Mouse (Mus musculus): ENCODE measurements around the gene Isyna1. TPM values are rescaled to one million over a fixed set of nuclear protein-coding genes. Genes with fewer than 3 reads are reported as not detected.

The Isyna1 gene
- 102 and 112 TPM in 2 replicates for polyA plus RNA-seq (2012; rRNA removed)

DNA sequence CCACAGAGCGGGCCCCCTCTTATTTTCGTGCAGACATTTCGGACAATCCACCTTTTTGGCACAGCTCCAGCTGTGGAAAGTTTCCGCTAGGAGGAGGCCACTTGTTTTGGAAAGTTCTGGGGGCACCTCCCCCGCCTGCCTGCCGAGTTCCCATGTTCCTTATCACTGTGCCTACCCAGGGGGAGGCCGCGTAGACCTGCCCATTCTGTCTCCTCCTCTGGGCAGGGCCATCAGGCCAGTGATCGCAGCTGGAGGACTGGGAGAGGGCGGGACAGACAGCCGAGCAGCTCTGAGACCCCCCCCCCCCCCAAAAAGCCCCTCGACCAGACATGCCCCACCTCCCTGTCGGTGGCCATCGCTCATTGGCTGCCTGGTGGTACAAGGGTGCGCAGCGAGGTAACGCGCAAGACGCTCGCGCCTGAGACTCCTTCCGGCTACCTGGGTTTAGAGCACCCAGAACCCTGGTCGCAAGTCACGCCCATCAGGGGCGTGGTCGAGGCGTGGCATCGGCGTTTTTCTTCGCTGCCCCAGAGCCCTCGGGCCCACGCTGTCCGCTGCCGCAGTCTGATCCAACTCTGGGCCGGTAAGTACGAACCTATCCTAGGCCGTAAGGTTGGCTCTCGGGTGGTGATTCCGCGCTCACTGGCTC, at the start of gene Isyna1:
Gene Isyna1, plus strand, starts transcription at position 413 of the 649 bp plus-strand sequence.
- DNase-seq = peak; percentile 83
- peak within 1 kb of the TSS; percentile 61 for H3K4me3 ChIP-seq (replicated peaks; ENCODE audit: extremely low read depth, low read depth, low read length)
- under 1% methylated on average over 40 of the region's 40 CpGs for WGBS
- peak; percentile 76; the same call in 1 of the 2 replicates for TF ChIP-seq POLR2A (IDR thresholded peaks at IDR 0.05; ENCODE audit: borderline replicate concordance, extremely low read depth, low read depth, low read length)
- no peak for TF ChIP-seq CTCF (IDR thresholded peaks at IDR 0.05; ENCODE audit: insufficient read depth, low read length)
- H3K4me1 ChIP-seq (ENCODE audit: control insufficient read depth, insufficient read depth, low read length) = peaks cover 5% of the 10 kb centered on the region; the same call in 1 of the 2 replicates

DNA sequence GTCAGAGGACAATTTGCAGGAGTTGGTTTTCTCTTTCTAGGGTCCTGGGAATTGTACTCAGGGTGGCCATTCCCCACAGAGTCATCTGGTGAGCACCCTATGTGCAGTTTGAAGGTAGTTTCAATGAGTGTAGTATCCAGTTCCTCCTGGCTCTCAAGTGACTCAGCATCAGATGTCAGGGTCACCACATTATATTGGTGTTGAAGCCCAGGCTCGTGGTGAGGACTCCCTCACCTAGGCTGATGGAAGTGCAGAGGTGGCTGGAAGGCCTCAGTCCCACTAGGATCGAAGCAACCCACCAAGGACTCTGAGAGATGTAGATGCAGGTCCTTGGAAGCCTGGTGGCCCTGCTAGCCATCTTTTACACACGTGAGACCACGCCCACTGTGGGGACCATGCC, 47.8 kb upstream of the Isyna1 start:
- WGBS = 74% methylated on average over 4 of the region's 4 CpGs
- TF ChIP-seq POLR2A (IDR thresholded peaks at IDR 0.05; ENCODE audit: borderline replicate concordance, extremely low read depth, low read depth, low read length) (no peak), CTCF (IDR thresholded peaks at IDR 0.05; ENCODE audit: insufficient read depth, low read length) (no peak)
- DNase-seq = no peak

DNA sequence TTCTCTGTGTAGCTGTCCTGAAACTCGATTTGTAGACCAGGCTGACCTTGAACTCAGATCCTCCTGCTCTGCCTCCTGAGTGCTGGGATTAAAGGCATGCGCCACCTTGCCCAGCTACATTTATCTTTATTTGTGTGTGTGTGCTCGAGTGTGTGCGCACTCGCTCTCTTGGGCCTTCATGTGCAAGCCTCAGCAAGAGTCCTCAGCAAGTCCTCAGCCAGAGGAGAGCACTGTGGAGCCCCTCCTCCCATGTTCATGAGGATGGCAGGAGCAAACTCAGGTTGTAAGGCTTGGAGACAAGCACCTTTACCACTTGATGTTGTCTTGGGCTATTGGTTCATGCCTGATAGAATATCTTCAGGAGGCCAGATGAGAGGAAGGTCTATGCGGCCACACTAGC, 46.4 kb upstream of the Isyna1 start:
- TF ChIP-seq CTCF (IDR thresholded peaks at IDR 0.05; ENCODE audit: insufficient read depth, low read length) = no peak
- TF ChIP-seq POLR2A (IDR thresholded peaks at IDR 0.05; ENCODE audit: borderline replicate concordance, extremely low read depth, low read depth, low read length) = no peak
- no peak overlapping the region for H3K4me3 ChIP-seq (replicated peaks; ENCODE audit: extremely low read depth, low read depth, low read length)
- 79% methylated on average over 6 of the region's 6 CpGs for WGBS
- H3K4me1 ChIP-seq (ENCODE audit: control insufficient read depth, insufficient read depth, low read length) = peaks cover 35% of the 10 kb centered on the region
- DNase-seq = no peak

More for the DNA sequence above, 47.8 kb upstream of the Isyna1 start:
- H3K4me3 ChIP-seq (replicated peaks; ENCODE audit: extremely low read depth, low read depth, low read length) = no peak overlapping the region
- H3K4me1 ChIP-seq (ENCODE audit: control insufficient read depth, insufficient read depth, low read length) = peaks cover 24% of the 10 kb centered on the region

DNA sequence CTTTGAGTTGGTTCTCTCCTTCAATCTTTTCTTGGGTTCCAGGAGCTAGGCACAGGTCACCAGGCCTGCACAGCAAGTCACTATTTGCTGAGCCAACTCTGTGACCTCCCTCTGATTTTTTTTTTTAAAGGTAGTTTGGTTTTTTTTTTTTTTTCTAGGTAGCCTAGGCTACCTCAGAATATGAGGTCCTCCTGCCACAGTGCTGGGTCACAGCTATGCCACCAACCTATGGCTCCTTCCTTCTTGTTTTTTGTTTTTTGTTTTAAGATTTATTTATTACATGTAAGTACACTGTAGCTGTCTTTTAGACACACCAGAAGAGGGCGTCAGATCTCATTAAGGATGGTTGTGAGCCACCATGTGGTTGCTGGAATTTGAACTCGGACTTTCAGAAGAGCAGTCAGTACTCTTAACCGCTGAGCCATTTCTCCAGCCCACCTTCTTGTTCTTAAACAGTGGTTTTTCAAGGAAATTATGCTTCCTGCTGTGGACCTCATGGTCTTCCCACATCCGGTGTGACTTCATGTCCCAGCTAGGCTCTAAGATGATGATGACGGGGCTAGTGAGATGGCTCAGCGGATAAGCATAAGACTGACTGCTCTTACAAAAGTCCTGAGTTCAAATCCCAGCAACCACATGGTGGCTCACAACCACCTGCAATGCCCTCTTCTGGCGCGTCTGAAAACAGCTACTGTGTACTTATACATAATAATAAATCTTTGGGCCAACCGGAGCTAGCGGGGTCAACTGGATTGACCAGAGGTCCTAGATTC, 44.6 kb upstream of the Isyna1 start:
- no peak overlapping the region for H3K4me3 ChIP-seq (replicated peaks; ENCODE audit: extremely low read depth, low read depth, low read length)
- H3K4me1 ChIP-seq (ENCODE audit: control insufficient read depth, insufficient read depth, low read length) = peaks cover 40% of the 10 kb centered on the region
- DNase-seq = no peak
- TF ChIP-seq POLR2A (IDR thresholded peaks at IDR 0.05; ENCODE audit: borderline replicate concordance, extremely low read depth, low read depth, low read length) (no peak), CTCF (IDR thresholded peaks at IDR 0.05; ENCODE audit: insufficient read depth, low read length) (no peak)
- 86% methylated on average over 10 of the region's 10 CpGs for WGBS

DNA sequence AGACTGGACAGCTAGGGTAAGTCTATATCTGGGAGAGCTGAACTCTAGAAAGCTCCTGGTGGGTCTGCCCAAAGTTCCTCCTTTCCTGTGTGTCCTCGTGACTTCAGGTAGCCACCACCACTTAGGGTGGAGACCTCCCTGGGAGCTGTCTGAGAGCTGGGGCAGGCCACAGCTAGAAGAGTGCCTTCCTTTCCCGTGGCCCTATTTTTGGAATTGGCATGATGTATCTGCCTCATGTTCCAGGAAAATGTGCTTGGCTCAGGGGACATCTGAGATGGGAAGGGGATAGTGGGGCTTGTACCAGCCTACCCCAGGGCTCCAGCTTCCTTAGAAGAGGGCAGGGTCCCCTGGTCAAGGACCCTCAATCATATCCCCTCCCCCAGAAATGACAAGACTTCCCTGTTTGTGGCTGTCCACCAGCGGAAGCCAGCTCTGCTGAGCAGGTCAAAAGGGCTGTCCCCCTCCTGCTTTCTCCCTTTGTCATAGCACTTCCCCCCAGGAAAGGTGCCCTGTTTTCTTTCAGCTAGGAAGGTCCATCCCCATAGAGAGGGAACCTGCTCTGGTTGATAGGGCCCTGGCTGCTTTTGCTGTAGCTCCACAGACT, 42.5 kb upstream of the Isyna1 start:
- TF ChIP-seq CTCF (IDR thresholded peaks at IDR 0.05; ENCODE audit: insufficient read depth, low read length) (no peak), POLR2A (IDR thresholded peaks at IDR 0.05; ENCODE audit: borderline replicate concordance, extremely low read depth, low read depth, low read length) (no peak)
- no peak for DNase-seq
- H3K4me3 ChIP-seq (replicated peaks; ENCODE audit: extremely low read depth, low read depth, low read length) = no peak overlapping the region
- 16% methylated on average over 3 of the region's 3 CpGs for WGBS
- peaks cover 35% of the 10 kb centered on the region for H3K4me1 ChIP-seq (ENCODE audit: control insufficient read depth, insufficient read depth, low read length)

DNA sequence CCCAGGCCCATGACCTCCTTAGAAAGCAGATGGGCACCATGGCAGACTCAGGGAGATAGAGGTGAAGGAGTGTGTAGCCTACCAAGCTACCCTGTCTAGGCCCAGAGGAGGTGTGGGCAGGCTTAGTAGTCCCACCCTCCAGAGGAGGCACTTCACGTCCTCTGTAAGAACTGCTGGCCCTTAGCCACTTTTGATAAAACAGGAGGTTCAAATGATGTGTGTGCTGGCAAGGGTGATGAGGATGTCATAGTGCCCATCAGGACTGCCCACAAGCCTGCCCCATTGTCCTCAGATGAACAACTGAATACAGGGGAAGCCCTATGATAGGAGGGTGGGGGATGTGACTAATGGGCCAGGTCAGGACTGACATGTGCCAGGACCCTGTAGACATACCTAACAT, 41.3 kb upstream of the Isyna1 start:
- no peak for TF ChIP-seq POLR2A (IDR thresholded peaks at IDR 0.05; ENCODE audit: borderline replicate concordance, extremely low read depth, low read depth, low read length)
- TF ChIP-seq CTCF (IDR thresholded peaks at IDR 0.05; ENCODE audit: insufficient read depth, low read length) = no peak
- 21% methylated on average over 1 of the region's 1 CpGs for WGBS
- peaks cover 35% of the 10 kb centered on the region for H3K4me1 ChIP-seq (ENCODE audit: control insufficient read depth, insufficient read depth, low read length)
- no peak overlapping the region for H3K4me3 ChIP-seq (replicated peaks; ENCODE audit: extremely low read depth, low read depth, low read length)
- DNase-seq = no peak

DNA sequence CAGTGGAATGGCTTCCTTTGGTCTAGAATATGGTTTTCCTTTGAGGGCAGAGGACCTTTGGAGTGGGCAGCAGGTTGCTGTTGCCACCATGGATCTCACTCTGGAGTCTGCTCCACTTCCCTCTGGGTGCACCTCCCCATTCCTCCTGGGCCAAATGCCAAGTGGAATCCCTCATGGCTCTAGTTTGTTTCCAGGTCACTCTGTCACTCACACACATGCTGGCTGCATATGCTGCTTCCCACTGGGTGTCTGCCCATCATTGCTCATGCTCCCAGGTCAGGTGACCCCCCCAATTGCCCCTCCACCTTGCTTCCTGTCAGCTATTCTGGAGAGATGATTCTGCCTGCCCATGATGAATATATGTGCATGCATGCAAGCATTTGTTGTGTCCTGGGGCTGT, 40.4 kb upstream of the Isyna1 start:
- H3K4me1 ChIP-seq (ENCODE audit: control insufficient read depth, insufficient read depth, low read length) = peaks cover 36% of the 10 kb centered on the region
- no peak overlapping the region for H3K4me3 ChIP-seq (replicated peaks; ENCODE audit: extremely low read depth, low read depth, low read length)
- TF ChIP-seq CTCF (IDR thresholded peaks at IDR 0.05; ENCODE audit: insufficient read depth, low read length) (no peak), POLR2A (IDR thresholded peaks at IDR 0.05; ENCODE audit: borderline replicate concordance, extremely low read depth, low read depth, low read length) (no peak)
- no peak for DNase-seq

DNA sequence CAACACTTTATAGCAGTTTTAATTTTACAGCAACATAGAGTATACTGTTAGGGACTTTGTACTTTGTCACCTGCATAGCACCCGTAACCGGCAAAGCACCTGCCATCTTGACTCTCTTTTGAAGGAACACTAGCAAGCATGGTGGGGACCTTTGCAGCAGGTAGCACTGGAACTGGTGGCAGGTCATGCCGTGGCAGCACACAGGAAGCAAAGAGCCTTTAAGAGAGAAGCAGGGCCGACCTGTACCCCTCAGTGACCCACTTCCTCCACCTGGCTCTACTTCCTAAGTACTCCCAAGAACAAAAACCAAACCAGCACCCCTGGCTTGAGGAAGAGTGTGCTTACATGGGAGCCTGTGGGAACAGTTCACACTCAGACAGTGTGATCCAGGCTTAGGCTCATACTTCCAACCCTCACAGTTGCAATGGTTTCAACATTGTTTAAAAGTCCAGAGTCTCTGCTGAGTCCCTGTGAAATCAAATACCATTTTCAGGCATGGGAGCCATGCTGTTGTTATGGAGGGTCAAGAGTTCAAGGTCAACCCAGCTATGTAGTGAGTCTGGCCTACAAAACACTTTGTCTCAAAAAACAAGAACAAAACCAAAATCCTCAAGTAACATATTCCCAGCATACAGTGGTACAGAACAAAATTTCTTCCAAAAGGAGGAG, 39.0 kb upstream of the Isyna1 start:
- Histone ChIP-seq H3K4me1 (ENCODE audit: control insufficient read depth, insufficient read depth, low read length) (peaks cover 42% of the 10 kb centered on the region), H3K4me3 (replicated peaks; ENCODE audit: extremely low read depth, low read depth, low read length) (no peak overlapping the region)
- no peak for DNase-seq
- no peak for TF ChIP-seq CTCF (IDR thresholded peaks at IDR 0.05; ENCODE audit: insufficient read depth, low read length)
- no peak for TF ChIP-seq POLR2A (IDR thresholded peaks at IDR 0.05; ENCODE audit: borderline replicate concordance, extremely low read depth, low read depth, low read length)
- WGBS = 76% methylated on average over 4 of the region's 4 CpGs

DNA sequence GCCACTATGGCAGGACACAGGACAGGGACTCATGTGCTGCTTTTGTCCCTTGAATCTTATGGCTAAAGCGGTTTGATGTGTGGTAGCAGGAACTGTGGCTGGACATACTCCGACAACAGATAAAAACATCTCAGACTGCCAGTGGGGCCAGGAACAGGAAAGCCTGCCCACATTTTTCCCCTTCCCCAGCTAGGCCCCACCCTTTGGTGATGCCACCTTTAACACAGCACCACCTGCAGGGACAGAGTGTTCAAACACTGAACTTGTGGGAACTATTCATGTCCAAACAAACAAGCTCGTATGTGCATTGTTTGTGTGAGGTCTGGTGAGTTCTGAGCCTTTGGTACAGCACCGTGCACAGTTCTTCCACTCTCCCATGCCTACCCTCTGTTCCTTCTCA, 35.8 kb upstream of the Isyna1 start:
- WGBS = 29% methylated on average over 4 of the region's 4 CpGs
- no peak for DNase-seq
- TF ChIP-seq CTCF (IDR thresholded peaks at IDR 0.05; ENCODE audit: insufficient read depth, low read length) (0 out of 2 replicates have a peak, but pooled peaks have one; percentile 2), POLR2A (IDR thresholded peaks at IDR 0.05; ENCODE audit: borderline replicate concordance, extremely low read depth, low read depth, low read length) (no peak)
- peaks cover 43% of the 10 kb centered on the region for H3K4me1 ChIP-seq (ENCODE audit: control insufficient read depth, insufficient read depth, low read length)
- H3K4me3 ChIP-seq (replicated peaks; ENCODE audit: extremely low read depth, low read depth, low read length) = no peak overlapping the region
